8 mouse cellular contexts compared by ENCODE assay signal in the genomic region with DNA sequence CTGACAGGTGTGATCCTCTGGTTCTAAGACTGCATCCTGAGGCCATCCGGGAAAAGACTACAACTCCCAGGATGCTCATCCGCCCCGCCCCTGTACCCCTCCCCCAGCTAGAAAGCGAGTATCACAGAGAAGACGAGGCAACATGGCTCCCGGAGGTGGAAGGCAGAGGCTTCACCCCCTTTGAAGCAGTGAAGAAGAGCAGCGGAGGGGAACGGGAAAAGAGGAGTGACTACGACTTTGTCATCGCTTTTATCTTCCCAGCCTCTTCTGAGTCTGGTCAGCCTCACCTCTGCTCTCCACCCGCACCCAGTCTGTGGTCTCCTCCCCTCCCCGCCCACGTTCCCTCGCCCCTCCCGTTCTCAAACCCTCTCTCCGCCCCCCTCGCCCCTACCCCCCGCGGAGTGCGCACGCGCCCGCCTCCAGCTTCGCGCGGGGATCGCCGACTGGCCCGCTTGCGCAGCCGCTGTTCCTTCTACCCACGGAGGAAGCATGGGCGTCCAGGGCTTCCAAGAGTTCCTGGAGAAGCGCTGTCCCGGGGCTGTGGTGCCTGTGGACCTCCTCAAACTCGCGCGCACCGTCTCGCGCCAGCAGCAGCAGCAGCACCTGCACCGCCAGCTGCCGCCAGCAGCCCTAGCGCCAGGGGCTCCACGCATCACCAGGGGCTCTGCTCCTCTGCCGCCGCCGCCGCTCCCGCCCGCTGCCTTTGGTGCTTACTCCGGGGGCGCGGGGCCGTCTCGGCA. TPM values are rescaled to one million over a fixed set of nuclear protein-coding genes. Genes with fewer than 3 reads are reported as not detected.
DNase-seq lines count a peak whose midpoint lies in the region; ATAC-seq and TF ChIP-seq lines count a peak whose summit lies in the region.

Gene Fam120c (plus strand): TSS at position 415 of the 740 bp plus-strand sequence.

- peak; percentile 84 for DNase-seq in 3T3-L1 (ENCODE audit: low read depth, low spot score)
- peak; percentile 91 to 93 for DNase-seq in adrenal gland, postnatal 36 days
- peak; percentile 86 to 89 for DNase-seq in heart, adult 18-20 months
- peak; percentile 85 for DNase-seq in kidney, adult 18-20 months
- DNase-seq in limb, embryonic 10.5 days (ENCODE audit: low spot score), result peak; percentile 85

- H3K9ac ChIP-seq in embryonic facial prominence, embryonic 12.5 days, result peak within 1 kb of the TSS; percentile 68
- peak within 1 kb of the TSS; percentile 65 for H3K9ac ChIP-seq in midbrain, embryonic 12.5 days (replicated peaks)

- H3K4me2 ChIP-seq in embryonic facial prominence, embryonic 12.5 days (replicated peaks), result peak within 1 kb of the TSS; percentile 65
- peak within 1 kb of the TSS; percentile 60 for H3K4me2 ChIP-seq in midbrain, embryonic 12.5 days (replicated peaks)

- peak; percentile 94 for ATAC-seq in embryonic facial prominence, embryonic 12.5 days (ENCODE audit: insufficient number of reproducible peaks, insufficient read depth, low FRiP score, low TSS enrichment)
- peak; percentile 94 for ATAC-seq in midbrain, embryonic 12.5 days (ENCODE audit: low FRiP score, low read depth)

- peak within 1 kb of the TSS; percentile 79 for H3K27ac ChIP-seq in embryonic facial prominence, embryonic 12.5 days
- H3K27ac ChIP-seq in limb, embryonic 10.5 days, result peak within 1 kb of the TSS; percentile 86
- peak within 1 kb of the TSS; percentile 79 for H3K27ac ChIP-seq in midbrain, embryonic 12.5 days (replicated peaks)
- peak within 1 kb of the TSS; percentile 93 for H3K27ac ChIP-seq in small intestine, adult 2 months (ENCODE audit: insufficient read depth, low read depth, low read length)

- 18% methylated on average over 47 of the region's 56 CpGs for WGBS in embryonic facial prominence, embryonic 12.5 days
- WGBS in limb, embryonic 10.5 days, result 7% methylated on average over 41 of the region's 56 CpGs
- 16% methylated on average over 46 of the region's 56 CpGs for WGBS in midbrain, embryonic 12.5 days
- WGBS in small intestine, adult 2 months, result 15% methylated on average over 56 of the region's 56 CpGs

- no peaks in the 10 kb centered on the region for H3K4me1 ChIP-seq in embryonic facial prominence, embryonic 12.5 days
- peaks cover 9% of the 10 kb centered on the region; the same call in 1 of the 2 replicates for H3K4me1 ChIP-seq in limb, embryonic 10.5 days
- H3K4me1 ChIP-seq in midbrain, embryonic 12.5 days, result peaks cover 11% of the 10 kb centered on the region
- peaks cover 2% of the 10 kb centered on the region; the same call in 1 of the 2 replicates for H3K4me1 ChIP-seq in small intestine, adult 2 months (ENCODE audit: control insufficient read depth, insufficient read depth, insufficient read length, low read length)

- H3K36me3 ChIP-seq in embryonic facial prominence, embryonic 12.5 days, result no peaks in the 10 kb centered on the region
- no peaks in the 10 kb centered on the region for H3K36me3 ChIP-seq in limb, embryonic 10.5 days
- H3K36me3 ChIP-seq in midbrain, embryonic 12.5 days, result no peaks in the 10 kb centered on the region
- H3K36me3 ChIP-seq in small intestine, adult 2 months (ENCODE audit: control insufficient read depth, insufficient read depth, low read length), result no peaks in the 10 kb centered on the region

- no peaks in the 10 kb centered on the region for H3K9me3 ChIP-seq in embryonic facial prominence, embryonic 12.5 days
- no peaks in the 10 kb centered on the region for H3K9me3 ChIP-seq in limb, embryonic 10.5 days (replicated peaks)
- no peaks in the 10 kb centered on the region for H3K9me3 ChIP-seq in midbrain, embryonic 12.5 days

- H3K4me3 ChIP-seq in embryonic facial prominence, embryonic 12.5 days, result peak within 1 kb of the TSS; percentile 62
- H3K4me3 ChIP-seq in limb, embryonic 10.5 days, result peak within 1 kb of the TSS; percentile 74
- peak within 1 kb of the TSS; percentile 68 for H3K4me3 ChIP-seq in midbrain, embryonic 12.5 days
- H3K4me3 ChIP-seq in small intestine, adult 2 months (ENCODE audit: low read depth, low read length), result peak within 1 kb of the TSS; percentile 100

- TF ChIP-seq CTCF in small intestine, adult 2 months (IDR thresholded peaks at IDR 0.05; ENCODE audit: extremely low read depth, insufficient read length, insufficient replicate concordance, low read depth, low read length), result no peak

- H3K27me3 ChIP-seq in embryonic facial prominence, embryonic 12.5 days, result peaks cover 14% of the 10 kb centered on the region; the same call in 1 of the 2 replicates
- peaks cover 86% of the 10 kb centered on the region for H3K27me3 ChIP-seq in limb, embryonic 10.5 days (ENCODE audit: low read depth, poor library complexity, severe bottlenecking)
- H3K27me3 ChIP-seq in midbrain, embryonic 12.5 days, result peaks cover 30% of the 10 kb centered on the region
- H3K27me3 ChIP-seq in small intestine, adult 2 months (ENCODE audit: control insufficient read depth, insufficient read depth, low read length), result no peaks in the 10 kb centered on the region

- TF ChIP-seq POLR2A in small intestine, adult 2 months (IDR thresholded peaks at IDR 0.05; ENCODE audit: low read depth, low read length), result no peak; the same call in 1 of the 2 replicates

RNA-seq across cellular contexts. Expression of gene Fam120c, which starts in this region (rescaled TPM):
- 10 to 100 TPM; 14.8 to 18.1 TPM for total RNA-seq in adrenal gland, postnatal 36 days (2021)
- 3.3 and 3.5 TPM in 2 replicates for polyA plus RNA-seq in embryonic facial prominence, embryonic 12.5 days (2016; fragmentation: Nextera tagmentation; extraction: Ambion mirVana)
- 10 to 100 TPM; 14.5 to 14.9 TPM for total RNA-seq in heart, adult 18-20 months (2021)
- polyA plus RNA-seq in limb, embryonic 10.5 days (2016; fragmentation: Nextera tagmentation; extraction: Ambion mirVana), result 1.9 and 2.2 TPM in 2 replicates
- 4.6 and 5.5 TPM in 2 replicates for polyA plus RNA-seq in midbrain, embryonic 12.5 days (2016; fragmentation: Nextera tagmentation; extraction: Ambion mirVana)
- polyA plus RNA-seq in small intestine, adult 2 months (2012; rRNA removed), result 1.3 and 1.6 TPM in 2 replicates

Comparison
In these comparisons a context has a peak if more than half of its experiments do, and no peak if none do; other contexts are left out.
1. Peak in every context shown above with its lines: DNase-seq, ATAC-seq, H3K4me3 ChIP-seq and H3K27ac ChIP-seq.